Mouse (Mus musculus) testis, adult 10 weeks (tissue): ENCODE results near the gene Mical3. TPM values are rescaled to one million over a fixed set of nuclear protein-coding genes. Genes with fewer than 3 reads are reported as not detected.

ENCODE experiments used
- polyA plus RNA-seq: library from polyadenylated mRNA; stranded (reverse); fragments of 350-450 nt; fragmentation: Illumina TruSeq; extraction: RNeasy Lipid Tissue Mini Kit (QIAGEN cat#74804); gene quantifications from one replicate; pipeline ENCODE4 v1.2.3, GENCODE M21; 2014; ENCODE audit warnings: low read depth, low replicate concordance

The Mical3 gene
- polyA plus RNA-seq, result 66.9 TPM

DNA sequence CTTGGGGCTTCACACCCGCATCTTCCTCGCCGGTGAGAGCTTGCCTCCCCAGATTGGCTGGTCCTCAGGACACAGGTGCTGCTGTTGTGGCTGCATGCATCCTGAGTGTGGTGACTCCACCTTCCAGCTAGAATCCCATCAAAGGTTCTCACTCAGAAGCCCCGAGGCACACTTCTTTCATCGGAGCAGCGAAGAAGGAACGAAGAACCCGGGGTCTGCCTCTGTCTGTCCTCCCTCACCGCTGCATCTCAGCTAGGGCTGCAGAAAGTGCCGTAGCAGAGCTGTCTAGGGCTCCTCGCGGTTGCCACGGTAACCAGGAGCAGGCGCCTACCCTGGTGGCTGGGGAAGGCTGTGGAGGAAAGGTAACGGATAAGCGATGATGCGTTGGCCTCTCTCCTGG, at the start of gene Mical3:
TSS of gene Mical3 (minus strand) at position 227 of the 400 bp plus-strand sequence.

DNA sequence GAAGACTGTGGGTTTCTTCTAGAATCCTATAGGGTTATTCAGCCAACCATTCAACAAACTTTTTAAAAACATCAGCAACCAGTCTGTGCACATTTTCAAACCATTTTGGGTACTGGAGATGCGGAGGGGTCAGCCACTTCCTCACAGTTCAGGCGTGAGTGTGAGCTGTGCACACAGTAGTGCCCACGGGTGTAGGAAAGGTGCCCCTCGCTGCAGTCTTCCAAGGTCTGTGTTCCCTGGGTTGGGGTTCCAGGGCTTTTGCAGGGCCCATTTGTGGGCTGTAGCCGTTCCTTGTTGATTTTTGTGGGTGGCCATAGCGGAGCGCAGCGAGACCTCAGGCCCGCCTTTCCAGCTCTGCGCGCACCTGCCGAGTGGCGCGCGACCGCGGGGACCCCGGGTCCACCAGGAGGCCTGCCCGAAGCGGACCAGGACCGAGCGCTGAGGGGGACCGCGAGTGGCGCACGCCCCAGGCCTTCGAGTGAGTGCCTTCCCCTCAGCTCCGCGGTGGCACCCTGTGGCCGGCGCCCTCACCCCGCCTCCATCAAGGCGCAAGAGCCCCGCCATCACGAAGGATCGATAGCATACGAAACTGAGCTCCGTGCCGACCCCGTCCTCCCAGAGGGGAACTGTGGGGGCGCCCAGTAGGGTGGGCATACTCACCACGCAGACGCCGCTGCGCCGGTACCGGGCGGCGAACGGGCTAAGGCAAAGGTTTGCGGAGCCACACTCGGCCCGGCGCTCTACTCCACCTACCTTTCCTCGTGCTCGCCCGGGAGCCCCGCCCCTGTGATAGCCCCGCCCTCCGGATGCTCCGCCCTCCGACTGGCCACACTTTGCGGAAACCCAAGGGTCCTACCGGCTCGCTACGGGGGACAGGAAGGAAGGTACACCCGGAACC, 214.5 kb downstream of the Mical3 start, which contains the start of gene Bid:
TSS of gene Bid (minus strand) at position 780 of the 898 bp plus-strand sequence.

Other genes with a start within 250 kb of the Mical3 start
- gene Bid, start 214.1 kb downstream of the Mical3 start, polyA plus RNA-seq, result 2.8 TPM
- 1.6 TPM for gene Pex26, start 52.7 kb upstream of the Mical3 start, polyA plus RNA-seq
- gene Tuba8, start 79.7 kb upstream of the Mical3 start, polyA plus RNA-seq, result 13.2 TPM
- 0.76 TPM for gene Usp18, start 114.9 kb upstream of the Mical3 start, polyA plus RNA-seq
- gene Slc6a13, start 169.2 kb upstream of the Mical3 start, polyA plus RNA-seq, result not detected
- 0.34 TPM for gene Slc6a12, start 212.1 kb upstream of the Mical3 start, polyA plus RNA-seq